Mouse (Mus musculus): ENCODE results near the gene Olfr139. TPM values are rescaled to one million over a fixed set of nuclear protein-coding genes. Genes with fewer than 3 reads are reported as not detected.

Gene Olfr139
- not detected in 2 replicates for polyA plus RNA-seq (2016; fragmentation: Nextera tagmentation; extraction: Ambion mirVana)

DNA sequence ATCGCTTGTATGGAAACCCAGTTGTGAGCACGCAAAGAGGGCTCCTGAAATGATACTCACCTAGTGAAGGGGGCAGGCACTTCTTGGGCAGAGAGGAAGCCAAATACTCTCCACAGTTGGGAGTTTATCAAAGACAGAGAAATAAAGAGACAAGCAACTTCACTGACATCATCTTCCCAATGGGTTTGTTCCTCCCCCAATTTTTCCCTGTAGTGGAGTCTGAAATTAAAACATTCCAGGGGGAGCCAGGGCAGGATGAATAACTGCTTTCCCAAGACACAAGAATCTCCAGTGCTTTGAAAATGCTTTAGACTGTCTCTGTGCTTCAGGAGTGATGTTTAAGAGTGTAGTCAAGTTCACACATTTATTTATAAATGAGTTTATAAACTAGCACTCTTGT lies at the start of gene Olfr139, which contains the start of gene Olfr399:
Gene Olfr139 (minus strand): TSS at position 101 of the 400 bp plus-strand sequence.
Gene Olfr399 (minus strand): TSS at position 165 of the 400 bp plus-strand sequence.
- Histone ChIP-seq H3K36me3 (no peaks in the 10 kb centered on the region), H3K27ac (no peak within 1 kb of the TSS), H3K9ac (no peak within 1 kb of the TSS), H3K4me1 (no peaks in the 10 kb centered on the region), H3K4me3 (no peak within 1 kb of the TSS), H3K4me2 (replicated peaks) (no peak within 1 kb of the TSS), H3K9me3 (peaks cover 36% of the 10 kb centered on the region), H3K27me3 (replicated peaks) (no peaks in the 10 kb centered on the region)
- ATAC-seq (ENCODE audit: low FRiP score, low read depth), result no peak
- WGBS, result 79% methylated on average over 2 of the region's 2 CpGs

DNA sequence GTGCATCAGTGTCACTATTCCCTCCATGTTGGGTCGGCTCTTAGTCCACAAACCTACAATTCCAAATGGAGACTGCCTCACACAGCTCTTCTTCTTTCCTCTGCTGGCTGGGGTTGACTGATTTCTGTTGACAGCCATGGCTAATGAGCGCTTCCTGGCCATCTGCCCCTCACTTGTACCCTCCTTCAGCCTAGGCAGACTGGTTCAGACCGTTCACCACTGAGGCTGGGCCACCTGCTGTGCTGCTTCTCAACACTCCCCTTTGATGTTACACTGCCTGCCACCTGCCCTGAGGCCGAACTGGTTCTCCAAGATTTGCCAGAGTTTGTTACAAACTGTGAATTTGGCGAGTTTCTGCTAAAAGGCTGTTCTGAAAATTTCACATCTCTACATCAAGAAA lies 48.7 kb upstream of the Olfr139 start:
- no peaks in the 10 kb centered on the region for H3K27me3 ChIP-seq (replicated peaks)
- no peaks in the 10 kb centered on the region for H3K36me3 ChIP-seq
- H3K4me3 ChIP-seq, result no peak overlapping the region
- no peak overlapping the region for H3K9ac ChIP-seq
- peaks cover 29% of the 10 kb centered on the region for H3K9me3 ChIP-seq
- no peak for ATAC-seq (ENCODE audit: low FRiP score, low read depth)
- WGBS, result 39% methylated on average over 5 of the region's 5 CpGs
- no peak overlapping the region for H3K27ac ChIP-seq
- no peak overlapping the region for H3K4me2 ChIP-seq (replicated peaks)
- H3K4me1 ChIP-seq, result no peaks in the 10 kb centered on the region

DNA sequence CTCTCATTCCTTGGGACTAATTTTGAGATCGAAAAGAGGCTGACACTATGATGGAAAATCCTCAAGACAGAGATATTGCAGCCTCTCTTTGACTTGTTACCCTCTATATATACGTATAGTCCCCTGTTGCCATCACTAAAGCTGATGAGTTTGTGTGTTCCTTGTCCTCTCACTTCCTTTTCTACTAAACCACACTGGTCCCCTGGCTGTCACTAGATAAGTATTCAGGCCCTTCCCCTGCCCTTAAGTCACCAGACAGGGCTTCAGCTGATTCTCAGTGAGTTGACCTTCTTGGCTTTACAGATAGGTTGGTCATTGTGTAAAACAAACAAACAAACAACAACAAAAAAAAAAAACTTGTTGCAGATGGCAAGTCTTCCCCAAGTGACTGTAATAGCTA lies 45.2 kb upstream of the Olfr139 start:
- ATAC-seq (ENCODE audit: low FRiP score, low read depth), result no peak
- WGBS, result 53% methylated on average over 2 of the region's 2 CpGs
- no peaks in the 10 kb centered on the region for H3K4me1 ChIP-seq
- no peaks in the 10 kb centered on the region for H3K36me3 ChIP-seq
- H3K4me3 ChIP-seq, result no peak overlapping the region
- H3K9me3 ChIP-seq, result peaks cover 24% of the 10 kb centered on the region
- no peaks in the 10 kb centered on the region for H3K27me3 ChIP-seq (replicated peaks)
- H3K4me2 ChIP-seq (replicated peaks), result no peak overlapping the region
- no peak overlapping the region for H3K9ac ChIP-seq
- no peak overlapping the region for H3K27ac ChIP-seq

DNA sequence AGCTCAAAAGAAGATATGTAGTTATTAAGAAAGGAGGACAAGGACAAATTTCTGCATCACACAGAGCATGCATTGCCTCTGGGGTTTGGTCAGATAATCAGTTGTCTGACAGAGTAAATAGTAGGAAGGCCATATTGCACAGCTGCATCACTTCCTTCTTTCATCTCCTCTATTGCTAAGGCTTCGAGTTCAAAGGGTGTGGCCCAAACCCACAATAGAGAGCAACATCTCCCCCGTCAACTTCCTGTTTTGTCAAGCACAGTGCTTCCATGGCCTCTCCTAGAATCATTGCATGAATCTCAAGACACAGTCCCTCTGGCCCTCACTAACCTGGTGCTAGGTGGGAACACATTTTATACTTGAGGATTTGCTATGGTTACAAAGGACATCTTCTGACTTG lies 44.4 kb upstream of the Olfr139 start:
- H3K4me2 ChIP-seq (replicated peaks), result no peak overlapping the region

DNA sequence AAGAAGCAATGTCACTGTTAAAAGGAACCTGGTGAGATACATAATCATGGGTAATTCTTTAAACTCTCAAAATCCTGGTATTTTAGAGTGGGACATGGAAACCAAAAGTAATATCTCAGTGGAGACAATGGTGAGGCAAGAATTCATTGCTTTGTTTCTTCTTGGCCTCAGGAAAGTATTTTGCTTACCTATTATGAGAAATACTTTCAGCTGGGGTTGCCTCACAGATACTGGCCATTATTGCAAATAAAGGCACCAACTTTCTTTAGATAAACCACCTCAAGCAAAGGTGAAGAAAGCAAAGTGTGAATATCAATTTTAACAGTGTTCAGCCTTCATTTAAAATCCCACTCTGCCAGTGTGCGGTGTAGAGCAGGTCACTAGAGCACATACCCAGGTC lies 13.3 kb upstream of the Olfr139 start, which contains the start of gene Zfp616:
Gene Zfp616 (plus strand): TSS at position 301 of the 400 bp plus-strand sequence.
- no peak within 1 kb of the TSS for H3K27ac ChIP-seq
- H3K4me3 ChIP-seq, result no peak within 1 kb of the TSS
- peaks cover 15% of the 10 kb centered on the region; the same call in 1 of the 2 replicates for H3K9me3 ChIP-seq
- no peak for ATAC-seq (ENCODE audit: low FRiP score, low read depth)
- H3K4me1 ChIP-seq, result no peaks in the 10 kb centered on the region
- H3K4me2 ChIP-seq (replicated peaks), result no peak within 1 kb of the TSS
- no peak within 1 kb of the TSS for H3K9ac ChIP-seq
- 94% methylated on average over 1 of the region's 1 CpGs for WGBS
- no peaks in the 10 kb centered on the region for H3K36me3 ChIP-seq
- H3K27me3 ChIP-seq (replicated peaks), result no peaks in the 10 kb centered on the region

More for the DNA sequence above, 44.4 kb upstream of the Olfr139 start:
- Histone ChIP-seq H3K9ac (no peak overlapping the region), H3K9me3 (peaks cover 23% of the 10 kb centered on the region), H3K27me3 (replicated peaks) (no peaks in the 10 kb centered on the region), H3K27ac (no peak overlapping the region), H3K36me3 (no peaks in the 10 kb centered on the region), H3K4me1 (no peaks in the 10 kb centered on the region), H3K4me3 (no peak overlapping the region)
- no peak for ATAC-seq (ENCODE audit: low FRiP score, low read depth)
- 81% methylated on average over 2 of the region's 2 CpGs for WGBS

DNA sequence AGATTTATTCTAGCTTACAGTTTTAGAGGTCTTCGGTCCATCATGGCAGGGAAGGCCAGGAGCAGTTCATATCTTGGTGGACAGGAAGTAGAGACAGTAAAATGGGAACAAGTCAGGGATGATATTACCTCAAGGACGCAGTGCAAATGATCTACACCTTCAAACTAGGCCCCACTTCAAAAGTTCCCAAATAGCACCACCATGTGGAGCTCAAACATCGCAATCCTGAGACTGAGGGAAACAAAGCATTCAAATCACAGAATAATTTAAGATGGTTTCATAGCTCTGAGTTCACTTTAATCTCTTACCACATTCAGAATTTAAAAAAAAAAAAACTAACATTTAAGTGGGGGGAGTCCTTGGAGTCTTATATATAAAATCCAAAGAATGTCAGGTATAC lies 5.0 kb downstream of the Olfr139 start:
- Histone ChIP-seq H3K27ac (no peak overlapping the region), H3K4me1 (no peaks in the 10 kb centered on the region), H3K9ac (no peak overlapping the region), H3K4me3 (no peak overlapping the region), H3K36me3 (no peaks in the 10 kb centered on the region), H3K9me3 (peaks cover 32% of the 10 kb centered on the region), H3K27me3 (replicated peaks) (no peaks in the 10 kb centered on the region), H3K4me2 (replicated peaks) (no peak overlapping the region)
- 72% methylated on average over 3 of the region's 3 CpGs for WGBS
- ATAC-seq (ENCODE audit: low FRiP score, low read depth), result no peak

Other genes with a start within 250 kb of the Olfr139 start
- gene Olfr392, start 239.5 kb downstream of the Olfr139 start, polyA plus RNA-seq (2016; fragmentation: Nextera tagmentation; extraction: Ambion mirVana), result not detected in 2 replicates
- gene Olfr393, start 205.1 kb downstream of the Olfr139 start, polyA plus RNA-seq (2016; fragmentation: Nextera tagmentation; extraction: Ambion mirVana), result not detected in 2 replicates
- gene Olfr394, start 165.8 kb downstream of the Olfr139 start, polyA plus RNA-seq (2016; fragmentation: Nextera tagmentation; extraction: Ambion mirVana), result not detected in 2 replicates
- not detected in 2 replicates for gene Olfr395, start 147.3 kb downstream of the Olfr139 start, polyA plus RNA-seq (2016; fragmentation: Nextera tagmentation; extraction: Ambion mirVana)
- gene Olfr23, start 119.9 kb downstream of the Olfr139 start, polyA plus RNA-seq (2016; fragmentation: Nextera tagmentation; extraction: Ambion mirVana), result not detected in 2 replicates
- gene Olfr397, start 95.7 kb downstream of the Olfr139 start, polyA plus RNA-seq (2016; fragmentation: Nextera tagmentation; extraction: Ambion mirVana), result not detected in 2 replicates
- not detected in 2 replicates for gene Olfr398, start 66.1 kb downstream of the Olfr139 start, polyA plus RNA-seq (2016; fragmentation: Nextera tagmentation; extraction: Ambion mirVana)
- not detected in 2 replicates for gene Olfr399, start 64 bp upstream of the Olfr139 start, polyA plus RNA-seq (2016; fragmentation: Nextera tagmentation; extraction: Ambion mirVana)
- gene Zfp616, start 13.4 kb upstream of the Olfr139 start, polyA plus RNA-seq (2016; fragmentation: Nextera tagmentation; extraction: Ambion mirVana), result not detected in 2 replicates
- not detected in 2 replicates for gene Olfr401, start 57.2 kb upstream of the Olfr139 start, polyA plus RNA-seq (2016; fragmentation: Nextera tagmentation; extraction: Ambion mirVana)
- not detected in 2 replicates for gene Olfr402, start 97.0 kb upstream of the Olfr139 start, polyA plus RNA-seq (2016; fragmentation: Nextera tagmentation; extraction: Ambion mirVana)
- gene Olfr403, start 129.7 kb upstream of the Olfr139 start, polyA plus RNA-seq (2016; fragmentation: Nextera tagmentation; extraction: Ambion mirVana), result not detected in 2 replicates
- not detected in 2 replicates for gene Olfr43, start 154.8 kb upstream of the Olfr139 start, polyA plus RNA-seq (2016; fragmentation: Nextera tagmentation; extraction: Ambion mirVana)
- not detected in 2 replicates for gene Olfr406, start 203.3 kb upstream of the Olfr139 start, polyA plus RNA-seq (2016; fragmentation: Nextera tagmentation; extraction: Ambion mirVana)
- gene Olfr59, start 227.2 kb upstream of the Olfr139 start, polyA plus RNA-seq (2016; fragmentation: Nextera tagmentation; extraction: Ambion mirVana), result not detected in 2 replicates

Data from neural tube, embryonic 12.5 days (tissue).